Mouse (Mus musculus) erythroblast, embryonic 14.5 days (primary cell): ENCODE results near the gene Glod4. TPM values are rescaled to one million over a fixed set of nuclear protein-coding genes. Genes with fewer than 3 reads are reported as not detected.
A peak's percentile ranks its signal among the peaks of the same experiment; 100 is the strongest.

ENCODE experiments used
- H3K27me3 ChIP-seq: 2 replicates; pipeline ENCODE4 v1.6.1; 2012; ENCODE audit warnings: inconsistent platforms; ENCODE audit not compliant: control insufficient read depth
- H3K36me3 ChIP-seq: 2 replicates; pipeline ENCODE4 v1.6.1; 2012; ENCODE audit warnings: mild to moderate bottlenecking, inconsistent platforms; ENCODE audit not compliant: control insufficient read depth
- H3K4me1 ChIP-seq: 2 replicates; pipeline ENCODE4 v1.6.1; 2012; ENCODE audit warnings: inconsistent platforms; ENCODE audit not compliant: control insufficient read depth
- H3K4me3 ChIP-seq: replicated peaks from 2 replicates; pipeline ENCODE3; 2012; ENCODE audit warnings: moderate library complexity, mild to moderate bottlenecking, inconsistent platforms
- H3K9me3 ChIP-seq: 2 replicates; pipeline ENCODE4 v1.6.1; 2012; ENCODE audit warnings: low read length, inconsistent platforms, mixed read lengths; ENCODE audit not compliant: control insufficient read depth
- GATA1 ChIP-seq: IDR thresholded peaks from 2 replicates; pipeline ENCODE4 v1.6.1; 2012; ENCODE audit warnings: low read length, inconsistent platforms, mixed read lengths
- TAL1 ChIP-seq: IDR thresholded peaks from 3 replicates; pipeline ENCODE4 v1.6.1; 2012; ENCODE audit warnings: low read length, inconsistent platforms, mixed read lengths
- polyA plus RNA-seq: library from polyadenylated mRNA; stranded (reverse); fragments of >175 nt; gene quantifications from 2 replicates; pipeline ENCODE4 v1.2.3, GENCODE M21; 2012

Glod4 gene
- polyA plus RNA-seq, 1 experiment: 0.16 TPM

DNA sequence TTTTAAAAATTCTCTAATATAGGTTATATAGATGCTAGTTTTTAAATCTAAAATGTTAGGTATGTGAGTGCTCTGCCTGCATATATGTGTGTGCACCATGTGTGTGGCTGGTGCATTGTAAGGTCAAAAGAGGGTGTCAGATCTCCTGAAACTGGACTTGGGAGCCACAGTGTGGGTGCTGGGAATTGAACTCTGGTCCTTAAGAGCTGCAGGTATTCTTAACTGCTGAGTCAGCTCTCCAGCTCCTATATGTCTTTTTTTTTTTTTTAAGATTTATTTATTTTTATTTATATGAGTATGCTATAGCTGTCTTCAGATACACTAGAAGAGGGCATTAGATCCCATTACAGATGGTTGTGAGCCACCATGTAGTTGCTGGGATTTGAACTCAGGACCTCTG is 2.9 kb upstream of the Glod4 start:
- Histone ChIP-seq H3K4me3 (no peak overlapping the region), H3K9me3 (no peaks in the 10 kb centered on the region), H3K36me3 (peaks cover 44% of the 10 kb centered on the region), H3K4me1 (peaks cover 26% of the 10 kb centered on the region), H3K27me3 (no peaks in the 10 kb centered on the region)
- no peak for TF ChIP-seq TAL1
- no peak for TF ChIP-seq GATA1

GRCm38 (mm10) chr11:76243811-76244546 is 454 bp upstream of the Glod4 start:
- Histone ChIP-seq H3K4me1 (peaks cover 26% of the 10 kb centered on the region), H3K27me3 (no peaks in the 10 kb centered on the region), H3K36me3 (peaks cover 25% of the 10 kb centered on the region), H3K9me3 (no peaks in the 10 kb centered on the region), H3K4me3 (peak overlapping the region; percentile 73)
- no peak for TF ChIP-seq GATA1
- no peak for TF ChIP-seq TAL1

DNA sequence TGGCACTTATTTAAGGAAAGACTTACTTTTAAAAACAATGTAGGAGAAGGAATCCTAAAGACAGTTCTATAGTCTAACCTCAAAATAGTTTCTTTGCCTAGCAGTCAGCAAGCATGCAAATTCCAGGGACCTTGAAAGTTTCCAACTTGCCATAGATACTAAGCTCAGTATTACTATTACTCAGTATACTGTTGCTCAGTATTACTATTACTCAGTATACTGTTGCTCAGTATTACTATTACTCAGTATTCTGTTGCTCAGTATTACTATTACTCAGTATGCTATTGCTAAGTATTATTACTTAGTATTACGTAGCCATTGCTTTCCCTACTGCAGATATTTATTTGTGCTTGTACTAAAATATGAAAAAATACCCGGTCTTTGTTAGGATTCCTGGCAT is 3.8 kb downstream of the Glod4 start:
- Histone ChIP-seq H3K27me3 (no peaks in the 10 kb centered on the region), H3K9me3 (no peaks in the 10 kb centered on the region), H3K36me3 (peaks cover 16% of the 10 kb centered on the region; the same call in 1 of the 2 replicates), H3K4me3 (no peak overlapping the region), H3K4me1 (peaks cover 19% of the 10 kb centered on the region)
- TF ChIP-seq TAL1 (no peak), GATA1 (no peak)

DNA sequence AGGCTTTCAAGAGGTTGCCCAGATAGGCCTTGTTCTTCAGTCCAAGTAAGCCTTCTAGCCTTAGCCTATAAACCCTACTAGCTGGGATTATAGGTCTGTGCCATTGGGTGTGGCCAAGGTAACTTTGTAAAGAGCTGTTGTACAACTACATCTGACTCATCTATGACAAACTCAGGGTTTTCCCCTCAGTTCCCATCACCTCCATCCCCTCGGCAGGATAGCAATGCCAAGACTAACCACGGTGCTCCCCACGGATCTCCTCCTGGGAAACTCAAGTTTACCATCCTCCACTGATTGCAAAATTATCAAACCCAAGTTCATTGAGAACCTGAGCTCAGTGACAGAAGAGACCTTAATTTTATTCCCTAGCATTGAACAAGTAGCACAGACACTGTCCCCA is 7.4 kb downstream of the Glod4 start:
- no peaks in the 10 kb centered on the region for H3K9me3 ChIP-seq
- no peaks in the 10 kb centered on the region for H3K4me1 ChIP-seq
- H3K36me3 ChIP-seq: peaks cover 41% of the 10 kb centered on the region
- no peak overlapping the region for H3K4me3 ChIP-seq
- TF ChIP-seq GATA1 (no peak), TAL1 (no peak)
- no peaks in the 10 kb centered on the region for H3K27me3 ChIP-seq

DNA sequence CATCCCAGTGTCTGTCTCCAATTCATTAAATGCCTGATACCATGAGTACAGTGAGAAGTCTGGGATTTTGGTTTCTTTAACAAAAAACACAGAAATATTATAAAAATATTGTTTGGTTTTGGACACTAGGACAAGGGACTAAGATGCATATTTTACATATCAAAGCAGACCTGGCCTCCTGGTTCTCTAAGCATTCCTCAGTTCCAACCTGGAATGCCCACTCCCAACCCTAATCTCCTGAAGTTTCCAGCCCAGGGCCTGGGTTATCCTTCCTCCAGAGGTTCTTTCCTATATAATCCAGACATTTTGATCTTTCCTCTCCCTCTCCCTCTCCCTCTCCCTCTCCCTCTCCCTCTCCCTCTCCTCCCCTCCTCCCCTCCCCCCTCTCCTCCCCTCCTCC is 18.5 kb downstream of the Glod4 start:
- peaks cover 15% of the 10 kb centered on the region for H3K36me3 ChIP-seq
- TF ChIP-seq GATA1 (no peak), TAL1 (no peak)
- no peak overlapping the region for H3K4me3 ChIP-seq
- no peaks in the 10 kb centered on the region for H3K9me3 ChIP-seq
- no peaks in the 10 kb centered on the region for H3K4me1 ChIP-seq
- no peaks in the 10 kb centered on the region for H3K27me3 ChIP-seq

DNA sequence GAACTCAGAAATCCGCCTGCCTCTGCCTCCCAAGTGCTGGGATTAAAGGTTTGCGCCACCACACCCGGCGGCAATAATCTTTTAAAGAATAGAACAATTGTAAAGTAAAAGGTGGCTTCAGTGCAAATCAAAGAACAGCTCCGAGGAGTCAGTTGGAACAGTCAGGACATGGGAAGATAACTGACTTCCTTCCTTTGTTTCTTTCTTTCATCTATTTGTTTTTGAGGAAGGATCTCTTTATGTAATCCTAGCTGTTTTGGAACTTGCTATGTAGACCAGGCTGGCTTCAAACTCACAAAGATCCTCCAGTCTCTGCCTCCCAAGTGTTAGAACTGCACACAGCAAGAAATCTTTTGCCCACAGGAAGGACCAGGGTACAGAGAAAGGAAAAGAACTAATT is 18.9 kb downstream of the Glod4 start:
- TF ChIP-seq GATA1: no peak
- TF ChIP-seq TAL1: no peak
- Histone ChIP-seq H3K9me3 (no peaks in the 10 kb centered on the region), H3K27me3 (no peaks in the 10 kb centered on the region), H3K4me3 (no peak overlapping the region), H3K36me3 (peaks cover 15% of the 10 kb centered on the region), H3K4me1 (no peaks in the 10 kb centered on the region)

DNA sequence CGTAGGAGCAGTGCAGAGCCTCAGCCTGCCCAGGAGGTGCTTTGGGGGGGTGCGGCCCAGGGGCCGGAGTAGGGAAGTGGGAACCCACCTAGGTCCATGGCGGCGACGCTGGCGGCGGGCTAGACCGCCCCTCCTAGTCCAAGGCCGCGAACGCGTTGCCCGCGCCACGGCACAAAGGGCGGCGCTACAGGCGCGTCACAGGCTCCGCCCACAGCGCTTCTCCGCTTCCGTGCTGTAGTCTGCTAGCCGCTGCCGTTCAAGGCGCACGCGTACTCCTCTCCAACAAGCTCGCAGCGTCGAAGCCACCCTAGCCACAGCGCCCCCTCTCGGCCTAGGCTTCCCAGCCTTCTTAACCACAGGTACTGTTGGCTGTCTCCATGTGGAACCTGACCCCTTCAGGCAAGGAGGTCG is 26.1 kb downstream of the Glod4 start, which contains the start of the genes Dbil5 and Gemin4:
TSS of gene Dbil5 (plus strand) at position 219 of the 411 bp plus-strand sequence.
TSS of gene Gemin4 (minus strand) at position 275 of the 411 bp plus-strand sequence.
- H3K36me3 ChIP-seq: peaks cover 33% of the 10 kb centered on the region
- H3K9me3 ChIP-seq: no peaks in the 10 kb centered on the region
- H3K27me3 ChIP-seq: no peaks in the 10 kb centered on the region
- peaks cover 25% of the 10 kb centered on the region for H3K4me1 ChIP-seq
- H3K4me3 ChIP-seq: peak within 1 kb of the TSS; percentile 83
- TF ChIP-seq GATA1 (no peak), TAL1 (no peak)

GRCm38 (mm10) chr11:76216681-76217389 is 26.7 kb downstream of the Glod4 start:
- TF ChIP-seq TAL1: no peak
- TF ChIP-seq GATA1: no peak
- Histone ChIP-seq H3K27me3 (no peaks in the 10 kb centered on the region), H3K4me3 (peak overlapping the region; percentile 83), H3K4me1 (peaks cover 25% of the 10 kb centered on the region), H3K9me3 (no peaks in the 10 kb centered on the region), H3K36me3 (peaks cover 36% of the 10 kb centered on the region)

- Histone ChIP-seq H3K4me3 (peak overlapping the region; percentile 83), H3K4me1 (peaks cover 25% of the 10 kb centered on the region), H3K27me3 (no peaks in the 10 kb centered on the region), H3K36me3 (peaks cover 38% of the 10 kb centered on the region), H3K9me3 (no peaks in the 10 kb centered on the region)
- no peak for TF ChIP-seq GATA1
- no peak for TF ChIP-seq TAL1
Observed at GRCm38 (mm10) chr11:76216049-76216540, 27.4 kb downstream of the Glod4 start.

DNA sequence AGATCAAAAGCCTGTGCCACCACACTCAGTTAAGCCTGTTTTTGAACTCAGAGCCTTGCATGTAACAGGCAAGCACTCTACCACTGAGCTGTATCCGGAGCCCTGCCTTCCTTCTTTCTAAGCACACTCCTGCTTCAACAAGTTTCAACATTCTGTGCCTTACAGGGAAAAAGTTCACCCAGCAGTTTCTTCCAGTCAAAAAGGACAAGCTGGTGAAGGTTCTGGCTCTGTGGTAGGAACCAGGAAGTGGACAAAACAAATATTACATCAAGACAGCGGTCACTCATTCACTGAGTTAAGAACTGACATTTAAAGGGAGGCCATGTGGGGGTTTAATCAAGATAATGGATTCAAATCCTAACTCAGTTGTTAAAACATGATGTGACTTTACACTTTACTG is 28.5 kb downstream of the Glod4 start:
- H3K27me3 ChIP-seq: no peaks in the 10 kb centered on the region
- no peak overlapping the region for H3K4me3 ChIP-seq
- TF ChIP-seq GATA1 (no peak), TAL1 (no peak)
- peaks cover 25% of the 10 kb centered on the region for H3K4me1 ChIP-seq
- H3K36me3 ChIP-seq: peaks cover 44% of the 10 kb centered on the region
- no peaks in the 10 kb centered on the region for H3K9me3 ChIP-seq
